Mouse (Mus musculus) small intestine, adult 2 months (tissue): ENCODE data around the gene Mtcl1.

Experiments
- CTCF ChIP-seq: fragments of 200-500 bp; IDR thresholded peaks from 2 replicates; pipeline ENCODE4 v1.5.1; 2012; ENCODE audit warnings: low read depth, mild to moderate bottlenecking, control low read depth, inconsistent platforms, low read length, moderate library complexity, mixed read lengths; ENCODE audit not compliant: insufficient replicate concordance, insufficient read length; ENCODE audit errors: extremely low read depth
- POLR2A ChIP-seq: fragments of 200-500 bp; IDR thresholded peaks from 2 replicates; pipeline ENCODE4 v1.6.1; 2012; ENCODE audit warnings: low read depth, mild to moderate bottlenecking, control low read depth, inconsistent platforms, low read length, moderate library complexity

DNA sequence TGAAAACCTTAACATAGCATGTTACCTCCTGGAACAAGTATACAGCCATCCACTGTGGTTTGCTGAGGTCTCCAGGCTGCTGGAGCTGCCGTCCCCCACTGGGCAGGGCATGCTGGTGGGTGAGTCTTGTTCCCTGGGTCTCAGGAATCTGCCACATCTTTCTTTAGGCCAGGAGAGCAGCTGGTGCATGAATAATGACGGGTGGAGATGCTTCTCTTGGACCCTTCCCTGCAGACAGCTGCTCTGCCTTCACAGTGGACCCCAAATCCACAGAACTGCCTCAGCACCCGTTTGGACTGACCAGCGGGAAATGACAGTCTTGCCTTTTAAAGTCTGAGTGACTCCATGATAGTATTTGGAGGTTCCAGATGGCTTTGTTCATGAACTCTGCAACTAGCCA, 114.7 kb downstream of the Mtcl1 start:
- TF ChIP-seq POLR2A, result no peak
- no peak for TF ChIP-seq CTCF
